Mouse (Mus musculus) cerebellum, postnatal 25 days (tissue): ENCODE measurements at regions not wholly inside any gene's neighbourhood (a gene's known extent, or its start where the extent isn't known, plus 50 kb on each side); places are given as distances from the start of the nearest gene placed in this dataset.

Experiments used
- DNase-seq, 2 experiments: peaks; one replicate each; pipeline ENCODE4 v3.0.0; 2021; ENCODE audit warnings: mixed read lengths in 2 of 2

DNA sequence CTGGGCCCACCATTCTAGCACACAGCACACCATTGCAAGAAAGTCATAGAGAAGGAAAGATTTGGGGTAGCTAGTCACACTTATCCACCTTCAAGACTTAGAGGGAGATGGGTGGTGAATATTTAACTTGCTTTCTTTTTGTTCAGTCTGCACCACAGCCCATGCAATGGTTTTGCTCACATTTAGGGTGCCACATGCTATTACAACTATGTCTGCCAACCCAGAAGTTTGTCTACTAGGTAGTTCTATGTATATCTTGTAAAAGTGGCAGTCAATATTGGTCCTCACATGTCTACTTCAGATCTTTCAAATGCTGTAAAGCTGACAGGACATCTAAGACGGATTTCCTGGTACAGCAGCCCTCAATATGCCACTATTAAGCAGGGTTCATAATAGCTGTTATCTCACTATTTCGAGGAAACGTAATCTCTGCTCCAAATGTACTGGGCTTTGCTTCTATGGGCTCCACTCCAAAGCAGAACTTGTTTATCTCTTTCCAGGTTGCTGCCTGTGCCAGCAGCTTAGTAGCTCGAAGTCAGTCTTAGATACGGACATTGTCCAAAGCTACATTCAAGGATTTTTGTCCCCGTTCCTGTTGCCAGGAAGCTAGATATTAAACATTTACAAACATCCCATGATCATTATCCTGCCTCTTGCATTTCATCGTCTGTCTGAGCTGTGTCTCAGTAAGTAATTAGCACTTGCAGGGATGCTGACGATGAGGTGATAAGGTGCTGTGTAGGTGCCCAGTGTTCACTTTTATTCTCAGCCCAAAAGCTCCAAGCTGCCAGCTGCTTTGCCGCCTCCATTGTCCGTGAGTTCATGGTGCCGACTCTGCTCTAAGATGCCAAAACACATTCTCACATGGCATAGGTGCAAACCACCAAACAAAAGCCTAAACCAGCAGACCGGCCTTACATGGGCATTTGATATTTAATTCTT lies 327.8 kb upstream of the Robo2 start:
- no peak for DNase-seq

GRCm38 (mm10) chr16:74732940-74733776 lies 321.5 kb upstream of the Robo2 start:
- DNase-seq = no peak

DNA sequence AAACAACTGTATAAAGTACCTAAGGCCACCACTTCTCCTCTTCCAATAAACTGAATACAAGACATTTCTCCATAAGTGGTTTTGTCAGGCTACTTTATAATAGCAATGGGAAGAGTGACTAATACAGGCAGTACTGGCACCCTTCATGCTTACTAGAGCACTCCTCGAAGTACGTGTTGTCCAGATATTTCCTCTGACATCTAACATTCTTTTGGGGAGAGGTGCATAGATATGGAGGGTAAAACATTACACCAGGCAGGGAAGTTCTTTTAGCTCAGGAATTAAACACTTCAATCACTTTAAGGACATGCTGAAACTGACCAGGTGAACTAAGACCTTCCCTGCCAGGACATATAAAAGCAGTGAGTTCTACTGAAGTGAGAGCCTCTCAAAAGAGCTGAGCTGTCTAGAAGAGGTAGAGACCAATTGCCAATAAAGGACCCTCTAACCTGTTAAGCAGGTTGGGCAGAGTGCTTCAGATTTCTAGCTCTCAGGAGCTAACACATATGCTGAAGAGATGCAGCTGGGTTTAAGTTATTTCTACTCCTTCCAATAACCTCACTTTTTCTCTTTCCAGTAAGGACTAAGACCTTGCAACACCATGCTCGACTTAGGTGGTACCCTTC lies 318.7 kb upstream of the Robo2 start:
- no peak for DNase-seq

DNA sequence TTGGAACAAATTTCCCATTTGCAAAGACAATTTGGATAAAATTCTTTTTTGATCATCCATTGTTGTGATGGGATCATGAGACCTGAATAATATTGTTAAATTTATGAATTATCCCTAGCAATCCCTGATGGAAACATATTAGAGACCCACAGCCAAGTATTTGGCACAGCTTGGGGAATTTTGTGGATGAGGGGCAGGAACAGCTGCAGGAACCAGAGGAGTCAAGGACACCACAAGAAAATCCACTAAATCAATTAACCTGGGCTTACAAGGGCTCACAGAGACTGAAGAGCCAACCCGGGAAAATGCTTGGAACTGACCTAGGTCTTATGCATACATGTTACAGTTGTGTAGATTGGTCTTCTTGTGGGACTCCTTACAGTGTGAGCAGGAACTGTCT lies 311.6 kb upstream of the Robo2 start:
- DNase-seq = no peak

GRCm38 (mm10) chr16:74718154-74718553 lies 306.5 kb upstream of the Robo2 start:
- no peak for DNase-seq

GRCm38 (mm10) chr16:74717622-74718021 lies 306.0 kb upstream of the Robo2 start:
- DNase-seq = no peak

DNA sequence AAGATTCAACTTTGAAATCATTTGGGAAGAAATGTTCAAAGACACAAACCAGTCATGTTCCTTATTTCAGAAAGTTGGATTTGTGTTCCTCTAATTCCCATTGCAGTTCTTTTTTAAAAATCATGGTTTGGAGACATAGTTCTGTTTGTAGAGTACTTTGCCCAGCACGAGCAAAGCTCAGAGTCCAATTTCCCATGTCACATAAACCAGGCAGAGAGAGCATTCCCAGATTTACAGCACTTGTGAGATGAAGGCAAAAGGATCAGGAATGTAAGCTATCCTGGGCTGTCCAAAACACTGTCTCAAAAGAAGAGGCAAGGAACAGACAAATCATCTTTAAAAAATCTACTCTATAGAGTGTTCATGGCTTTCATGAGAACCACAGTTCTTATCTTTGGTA lies 303.3 kb upstream of the Robo2 start:
- no peak for DNase-seq

DNA sequence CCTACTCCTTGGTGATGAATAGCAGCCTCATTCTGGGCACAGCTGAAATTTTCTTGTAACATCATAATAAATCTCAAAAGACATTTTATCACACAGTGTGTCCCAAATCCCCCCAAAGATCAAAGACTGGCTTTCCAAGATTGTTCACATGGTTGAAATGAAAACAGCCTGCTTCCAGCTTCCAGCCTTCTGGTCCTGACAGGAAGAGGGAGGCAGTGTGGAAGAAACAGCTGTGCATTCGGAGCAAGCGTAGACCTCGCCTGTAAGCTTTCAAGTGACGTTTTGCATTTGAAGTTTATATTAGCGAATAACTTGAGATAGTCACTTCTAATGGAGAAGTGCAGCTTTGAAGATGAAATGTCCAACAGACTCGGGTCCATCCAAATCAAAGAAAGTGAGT lies 300.9 kb upstream of the Robo2 start:
- DNase-seq = no peak

- no peak for DNase-seq
These were observed 290.4 kb upstream of the Robo2 start for GRCm38 (mm10) chr16:74702067-74702466.

GRCm38 (mm10) chr16:74683371-74683770 lies 271.7 kb upstream of the Robo2 start:
- DNase-seq = no peak

DNA sequence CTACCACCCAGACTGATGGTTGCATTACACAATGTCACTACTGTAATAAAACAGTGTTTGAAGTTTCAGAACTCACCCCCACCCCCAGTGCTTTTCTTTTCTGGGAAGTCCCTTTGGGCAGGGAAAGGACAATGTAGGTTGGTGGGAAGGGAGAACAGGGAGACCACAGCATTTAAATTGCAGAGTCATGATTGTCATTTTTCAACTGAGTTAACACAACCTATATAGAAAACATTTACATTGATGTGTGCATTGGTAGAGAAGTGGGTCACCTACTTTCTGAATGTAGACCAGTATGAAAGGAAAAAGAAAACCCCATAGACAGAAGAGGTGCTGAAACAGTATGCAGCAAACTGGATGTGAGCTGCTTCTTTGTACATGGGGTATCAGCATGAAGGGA lies 264.0 kb upstream of the Robo2 start:
- DNase-seq = no peak

DNA sequence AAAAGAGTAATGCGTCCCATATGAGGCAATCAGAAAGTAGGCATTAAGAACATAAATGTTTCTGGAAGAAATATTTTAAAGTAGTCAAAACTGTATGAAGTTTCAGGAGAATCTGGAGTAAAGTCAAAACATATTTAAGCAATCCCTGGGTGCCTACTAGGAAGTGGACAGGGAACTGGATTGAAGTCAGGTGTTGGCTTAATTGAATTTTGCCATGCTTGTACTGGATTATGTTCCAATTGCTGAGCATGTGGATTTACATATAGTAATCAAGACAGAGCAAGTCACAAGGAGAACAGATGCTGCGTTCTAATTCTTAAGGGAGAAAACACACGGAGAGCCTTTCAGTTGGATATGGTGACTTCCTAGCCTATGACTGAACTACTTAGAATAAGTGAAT lies 259.8 kb upstream of the Robo2 start:
- no peak for DNase-seq

GRCm38 (mm10) chr16:74664337-74664736 lies 252.7 kb upstream of the Robo2 start:
- DNase-seq = no peak

DNA sequence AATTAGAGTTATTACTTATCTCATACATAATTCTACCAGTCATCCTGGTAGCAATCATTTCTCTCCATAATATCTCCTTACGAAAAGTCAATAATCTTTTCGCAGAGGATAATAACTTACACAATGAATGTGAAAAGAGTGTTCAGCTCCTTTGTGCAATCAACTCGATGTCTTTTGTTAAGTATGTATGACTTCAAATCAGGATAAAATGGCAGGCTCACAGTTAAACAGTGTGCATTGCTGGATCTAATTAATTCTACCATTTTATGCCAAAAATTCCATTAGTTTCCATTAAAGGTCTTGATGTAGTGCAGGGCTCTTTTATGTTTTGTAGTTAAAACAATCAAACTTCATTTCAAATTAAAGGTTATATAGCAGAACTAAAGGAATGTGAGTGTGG lies 239.6 kb upstream of the Robo2 start:
- DNase-seq = no peak

DNA sequence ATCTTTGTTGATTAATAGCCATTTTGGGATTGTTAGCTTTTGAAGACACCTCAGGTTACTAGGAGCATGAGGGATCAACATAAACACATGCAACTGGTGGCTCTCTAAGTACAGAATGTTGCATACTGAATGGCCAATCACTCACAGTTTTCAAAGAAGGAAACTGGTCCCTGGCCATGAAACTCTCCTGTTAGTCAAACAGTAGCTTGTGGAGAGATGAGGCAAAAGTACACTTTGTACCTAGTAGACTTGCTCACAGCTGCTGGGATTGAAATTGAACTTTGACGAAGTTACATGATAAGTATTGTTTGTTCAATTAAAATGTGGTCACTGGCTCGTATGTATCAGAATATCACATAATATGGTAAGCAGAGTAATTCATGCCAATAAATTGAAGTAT lies 237.6 kb upstream of the Robo2 start:
- no peak for DNase-seq

- DNase-seq = no peak
These were observed 236.8 kb upstream of the Robo2 start for GRCm38 (mm10) chr16:74648384-74648783.

DNA sequence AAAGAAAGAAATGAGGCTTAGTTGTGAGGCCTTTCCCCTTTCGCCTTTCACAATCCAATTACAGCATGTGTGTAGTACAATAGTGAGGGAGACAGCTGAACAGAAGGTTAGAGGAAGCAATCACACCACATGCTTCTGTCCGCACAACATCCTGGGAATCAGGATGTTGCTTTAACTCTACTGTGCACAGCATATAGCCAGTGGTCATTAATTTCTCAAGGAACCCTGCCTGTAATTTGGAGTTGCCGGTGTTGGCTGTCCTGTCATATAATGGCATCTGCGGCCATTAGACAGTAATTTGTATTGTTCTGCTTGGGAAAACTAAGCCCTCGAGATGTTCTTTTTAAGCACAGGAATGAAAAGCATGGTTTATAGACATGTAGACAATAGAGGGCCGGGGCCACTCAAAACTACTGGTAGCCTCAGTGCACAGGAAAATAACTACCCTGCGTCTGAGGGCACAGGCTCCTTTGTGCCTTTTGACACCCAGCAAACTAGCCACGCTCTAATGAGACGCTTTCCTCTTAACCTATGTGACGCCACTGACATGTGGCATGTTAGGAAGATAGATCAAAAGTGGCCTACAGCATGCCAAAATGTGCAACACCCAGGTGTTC lies 233.2 kb upstream of the Robo2 start:
- DNase-seq = no peak

DNA sequence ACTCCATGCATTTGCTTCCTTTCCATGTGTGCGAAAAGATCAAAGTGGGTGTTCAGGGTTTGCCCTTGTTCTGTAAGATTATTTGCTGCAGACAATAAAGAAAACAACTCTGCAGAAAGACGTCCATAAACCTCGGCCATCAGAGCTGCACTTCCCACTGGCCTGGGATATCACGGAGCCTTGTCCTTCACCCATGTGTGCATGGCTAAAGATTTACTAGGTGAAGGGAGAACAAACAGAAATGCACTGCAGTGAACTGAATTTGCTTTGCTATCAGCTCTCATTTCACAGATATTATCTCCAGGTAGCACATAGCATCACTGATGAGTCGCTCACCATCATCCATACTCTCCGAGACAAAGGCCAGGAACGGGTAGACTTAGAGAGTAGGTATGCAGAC lies 228.2 kb upstream of the Robo2 start:
- DNase-seq = no peak

GRCm38 (mm10) chr16:74637638-74638037 lies 226.0 kb upstream of the Robo2 start:
- DNase-seq = no peak

DNA sequence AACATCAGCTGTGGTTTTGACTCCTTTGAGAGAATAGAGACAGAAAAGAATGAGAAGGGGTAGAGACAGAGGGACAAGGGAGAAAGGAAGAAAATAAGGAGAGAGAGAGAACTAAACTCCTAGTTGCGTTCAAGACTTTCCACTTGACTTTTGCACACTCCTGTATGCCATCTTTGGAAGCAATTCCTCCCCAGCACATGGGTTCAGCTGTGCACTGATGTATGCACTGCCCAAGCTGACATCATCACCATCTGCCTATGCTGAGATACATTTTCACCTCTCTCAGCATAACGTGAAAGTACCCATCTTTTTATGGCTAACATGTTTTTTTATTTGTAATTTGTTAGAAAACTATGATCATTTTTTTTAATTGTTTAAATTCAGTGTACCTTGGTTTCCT lies 214.2 kb upstream of the Robo2 start:
- no peak for DNase-seq

DNA sequence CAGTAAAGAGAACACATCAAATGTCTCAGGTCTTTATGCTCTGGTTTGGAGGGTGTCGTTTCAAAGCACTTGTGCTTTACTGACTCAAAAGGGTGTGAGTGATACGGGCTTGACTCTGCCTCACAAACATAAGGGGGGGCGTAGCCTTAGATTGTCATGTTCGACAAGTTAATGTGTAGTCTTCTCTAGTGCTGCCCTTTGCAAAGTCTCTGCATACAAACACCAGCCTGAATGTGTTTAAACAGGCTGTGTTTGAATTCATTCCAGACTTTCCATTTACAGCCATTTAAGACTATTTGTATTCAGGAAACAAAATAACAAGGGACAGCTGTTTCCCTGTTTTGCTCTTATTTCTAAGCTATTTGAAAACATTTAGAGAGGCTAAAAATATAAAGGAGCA lies 200.4 kb upstream of the Robo2 start:
- no peak for DNase-seq

DNA sequence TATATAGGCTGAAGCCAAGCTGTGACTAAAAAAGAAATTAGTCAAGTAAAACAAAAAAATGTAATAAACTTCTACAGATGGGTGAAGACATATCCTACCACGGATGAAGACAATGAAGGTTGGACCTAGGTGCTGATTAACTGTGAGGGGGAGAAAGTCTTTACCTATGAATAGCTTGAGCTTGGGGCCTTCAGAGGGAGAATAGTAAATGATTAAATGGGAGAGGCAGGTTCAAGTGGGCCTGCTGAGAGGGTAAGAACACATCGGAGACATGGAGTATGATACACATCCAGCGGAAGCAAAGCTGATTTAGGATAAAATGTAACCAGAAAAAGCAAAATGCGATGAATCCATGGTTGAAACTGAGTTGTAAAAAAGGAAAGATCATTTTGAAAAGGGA lies 197.9 kb upstream of the Robo2 start:
- DNase-seq = no peak

- no peak for DNase-seq
These were observed 186.7 kb upstream of the Robo2 start for GRCm38 (mm10) chr16:74598361-74598760.
